Mouse (Mus musculus): ENCODE data around the gene Fgf22. TPM values are rescaled to one million over a fixed set of nuclear protein-coding genes. Genes with fewer than 3 reads are reported as not detected.

Gene Fgf22
- polyA plus RNA-seq, 1 experiment from 2014 or later: 0.27 TPM

GRCm38 (mm10) chr10:79716988-79717355 lies 37.9 kb upstream of the Fgf22 start:
- WGBS: under 1% methylated on average over 44 of the region's 44 CpGs
- Histone ChIP-seq H3K27ac (replicated peaks) (peak overlapping the region; percentile 46; the same call in 1 of the 2 replicates), H3K27me3 (ENCODE audit: low read depth, poor library complexity, severe bottlenecking) (peaks cover 68% of the 10 kb centered on the region), H3K36me3 (peaks cover 11% of the 10 kb centered on the region), H3K4me1 (peaks cover 29% of the 10 kb centered on the region), H3K9me3 (replicated peaks) (no peaks in the 10 kb centered on the region), H3K4me3 (peak overlapping the region; percentile 72)
- no peak for DNase-seq (ENCODE audit: low spot score)

- Histone ChIP-seq H3K27me3 (ENCODE audit: low read depth, poor library complexity, severe bottlenecking) (peaks cover 68% of the 10 kb centered on the region), H3K36me3 (peaks cover 3% of the 10 kb centered on the region), H3K27ac (replicated peaks) (no peak overlapping the region), H3K4me1 (peaks cover 26% of the 10 kb centered on the region), H3K9me3 (replicated peaks) (no peaks in the 10 kb centered on the region), H3K4me3 (peak overlapping the region; percentile 72)
- peak; percentile 74 for DNase-seq (ENCODE audit: low spot score)
- 6% methylated on average over 43 of the region's 43 CpGs for WGBS
Observed at GRCm38 (mm10) chr10:79717640-79718357, 37.1 kb upstream of the Fgf22 start.

- no peaks in the 10 kb centered on the region for H3K36me3 ChIP-seq
- peaks cover 44% of the 10 kb centered on the region for H3K27me3 ChIP-seq (ENCODE audit: low read depth, poor library complexity, severe bottlenecking)
- no peak for DNase-seq (ENCODE audit: low spot score)
- no peaks in the 10 kb centered on the region for H3K9me3 ChIP-seq (replicated peaks)
- H3K27ac ChIP-seq (replicated peaks): no peak overlapping the region
- 76% methylated on average over 5 of the region's 5 CpGs for WGBS
- no peak overlapping the region for H3K4me3 ChIP-seq
- H3K4me1 ChIP-seq: peaks cover 27% of the 10 kb centered on the region
Observed at GRCm38 (mm10) chr10:79721089-79721488, 33.8 kb upstream of the Fgf22 start.

GRCm38 (mm10) chr10:79723047-79723446 lies 31.8 kb upstream of the Fgf22 start:
- Histone ChIP-seq H3K27ac (replicated peaks) (no peak overlapping the region), H3K4me3 (no peak overlapping the region), H3K36me3 (no peaks in the 10 kb centered on the region), H3K9me3 (replicated peaks) (no peaks in the 10 kb centered on the region), H3K27me3 (ENCODE audit: low read depth, poor library complexity, severe bottlenecking) (peaks cover 24% of the 10 kb centered on the region), H3K4me1 (peaks cover 9% of the 10 kb centered on the region; the same call in 1 of the 2 replicates)
- 61% methylated on average over 6 of the region's 6 CpGs for WGBS
- no peak for DNase-seq (ENCODE audit: low spot score)

- Histone ChIP-seq H3K4me1 (peaks cover 11% of the 10 kb centered on the region; the same call in 1 of the 2 replicates), H3K27ac (replicated peaks) (no peak overlapping the region), H3K4me3 (no peak overlapping the region), H3K27me3 (ENCODE audit: low read depth, poor library complexity, severe bottlenecking) (peaks cover 18% of the 10 kb centered on the region), H3K9me3 (replicated peaks) (no peaks in the 10 kb centered on the region), H3K36me3 (no peaks in the 10 kb centered on the region)
- no peak for DNase-seq (ENCODE audit: low spot score)
- 90% methylated on average over 7 of the region's 7 CpGs for WGBS
Observed at GRCm38 (mm10) chr10:79723692-79724091, 31.2 kb upstream of the Fgf22 start.

- DNase-seq (ENCODE audit: low spot score): peak; percentile 54
- Histone ChIP-seq H3K4me1 (peaks cover 13% of the 10 kb centered on the region; the same call in 1 of the 2 replicates), H3K27me3 (ENCODE audit: low read depth, poor library complexity, severe bottlenecking) (no peaks in the 10 kb centered on the region), H3K9me3 (replicated peaks) (no peaks in the 10 kb centered on the region), H3K27ac (replicated peaks) (no peak overlapping the region), H3K36me3 (no peaks in the 10 kb centered on the region), H3K4me3 (no peak overlapping the region)
- 33% methylated on average over 11 of the region's 11 CpGs for WGBS
Observed at GRCm38 (mm10) chr10:79726090-79726489, 28.8 kb upstream of the Fgf22 start.

GRCm38 (mm10) chr10:79728323-79729249 lies 26.3 kb upstream of the Fgf22 start:
- 74% methylated on average over 28 of the region's 28 CpGs for WGBS
- Histone ChIP-seq H3K4me3 (no peak overlapping the region), H3K9me3 (replicated peaks) (no peaks in the 10 kb centered on the region), H3K36me3 (peaks cover 17% of the 10 kb centered on the region), H3K27me3 (ENCODE audit: low read depth, poor library complexity, severe bottlenecking) (no peaks in the 10 kb centered on the region), H3K4me1 (peaks cover 10% of the 10 kb centered on the region; the same call in 1 of the 2 replicates), H3K27ac (replicated peaks) (no peak overlapping the region)
- no peak for DNase-seq (ENCODE audit: low spot score)

GRCm38 (mm10) chr10:79729357-79729965 lies 25.4 kb upstream of the Fgf22 start:
- no peak overlapping the region for H3K27ac ChIP-seq (replicated peaks)
- peaks cover 2% of the 10 kb centered on the region for H3K27me3 ChIP-seq (ENCODE audit: low read depth, poor library complexity, severe bottlenecking)
- peaks cover 26% of the 10 kb centered on the region for H3K36me3 ChIP-seq
- WGBS: 92% methylated on average over 13 of the region's 13 CpGs
- no peaks in the 10 kb centered on the region for H3K9me3 ChIP-seq (replicated peaks)
- DNase-seq (ENCODE audit: low spot score): no peak
- peaks cover 10% of the 10 kb centered on the region; the same call in 1 of the 2 replicates for H3K4me1 ChIP-seq
- H3K4me3 ChIP-seq: no peak overlapping the region

GRCm38 (mm10) chr10:79732500-79732899 lies 22.4 kb upstream of the Fgf22 start:
- H3K27me3 ChIP-seq (ENCODE audit: low read depth, poor library complexity, severe bottlenecking): peaks cover 32% of the 10 kb centered on the region
- DNase-seq (ENCODE audit: low spot score): no peak
- peaks cover 5% of the 10 kb centered on the region; the same call in 1 of the 2 replicates for H3K9me3 ChIP-seq (replicated peaks)
- no peak overlapping the region for H3K27ac ChIP-seq (replicated peaks)
- no peak overlapping the region for H3K4me3 ChIP-seq
- H3K4me1 ChIP-seq: peaks cover 17% of the 10 kb centered on the region
- 96% methylated on average over 1 of the region's 1 CpGs for WGBS
- peaks cover 56% of the 10 kb centered on the region for H3K36me3 ChIP-seq

- Histone ChIP-seq H3K4me3 (no peak overlapping the region), H3K4me1 (peaks cover 11% of the 10 kb centered on the region), H3K27me3 (ENCODE audit: low read depth, poor library complexity, severe bottlenecking) (peaks cover 35% of the 10 kb centered on the region), H3K27ac (replicated peaks) (no peak overlapping the region), H3K36me3 (peaks cover 70% of the 10 kb centered on the region), H3K9me3 (replicated peaks) (peaks cover 9% of the 10 kb centered on the region)
- WGBS: 95% methylated on average over 15 of the region's 15 CpGs
- no peak for DNase-seq (ENCODE audit: low spot score)
Observed at GRCm38 (mm10) chr10:79733847-79734246, 21.0 kb upstream of the Fgf22 start.

GRCm38 (mm10) chr10:79735361-79735760 lies 19.5 kb upstream of the Fgf22 start:
- Histone ChIP-seq H3K4me1 (peaks cover 11% of the 10 kb centered on the region), H3K27ac (replicated peaks) (no peak overlapping the region), H3K9me3 (replicated peaks) (peaks cover 23% of the 10 kb centered on the region), H3K36me3 (peaks cover 85% of the 10 kb centered on the region), H3K4me3 (peak overlapping the region; percentile 33), H3K27me3 (ENCODE audit: low read depth, poor library complexity, severe bottlenecking) (peaks cover 35% of the 10 kb centered on the region)
- DNase-seq (ENCODE audit: low spot score): no peak
- WGBS: 26% methylated on average over 52 of the region's 52 CpGs

- H3K4me3 ChIP-seq: no peak overlapping the region
- H3K4me1 ChIP-seq: peaks cover 17% of the 10 kb centered on the region
- DNase-seq (ENCODE audit: low spot score): no peak
- no peak overlapping the region for H3K27ac ChIP-seq (replicated peaks)
- WGBS: 87% methylated on average over 14 of the region's 14 CpGs
- peaks cover 35% of the 10 kb centered on the region for H3K27me3 ChIP-seq (ENCODE audit: low read depth, poor library complexity, severe bottlenecking)
- H3K36me3 ChIP-seq: peaks cover 94% of the 10 kb centered on the region
- peaks cover 28% of the 10 kb centered on the region for H3K9me3 ChIP-seq (replicated peaks)
Observed at GRCm38 (mm10) chr10:79736706-79737105, 18.2 kb upstream of the Fgf22 start.
